Mouse (Mus musculus) gastrocnemius, postnatal 4 days (tissue): Measurements from ENCODE around the gene Vps53. TPM values are rescaled to one million over a fixed set of nuclear protein-coding genes. Genes with fewer than 3 reads are reported as not detected.
A peak's percentile ranks its signal among the peaks of the same experiment; 100 is the strongest.
"Not testable (repeated sequence)": the region's sequence is repeated elsewhere in the genome, so short reads cannot be mapped to it uniquely, and the experiment has no call there.

ENCODE experiments used
- DNase-seq, 2 experiments: peaks; one replicate each; pipeline ENCODE4 v3.0.0; 2021 to 2022; ENCODE audit warnings: low spot score in 2 of 2, mixed read lengths in 2 of 2
- long read RNA-seq, 2 experiments: library from polyadenylated mRNA; stranded (forward); transcript quantifications; one replicate each; pipeline ENCODE4 v2.0.0; 2021
- total RNA-seq, 2 experiments: library from RNA; stranded (reverse); gene quantifications; 2 replicates each; pipeline ENCODE4 v1.2.3; 2021

Gene Vps53
- 10 to 100 TPM; 30.2 to 33.7 TPM for total RNA-seq
- long read RNA-seq, experiment 1, transcript Vps53-201 (22 exons, 2,833 nt), result major isoform, 23 of 29 reads
- long read RNA-seq, experiment 1, partial matches to known transcripts, result 3 of 29 reads
- long read RNA-seq, experiment 1, other reads (novel, unspliced or antisense), result 1 of 29 reads
- long read RNA-seq, experiment 2, transcript Vps53-201 (22 exons, 2,833 nt), result major isoform, 38 of 40 reads
- long read RNA-seq, experiment 2, partial matches to known transcripts, result 0 of 40 reads
- long read RNA-seq, experiment 2, other reads (novel, unspliced or antisense), result 1 of 40 reads

- peak; percentile 58 to 89 for DNase-seq
Observed at GRCm38 (mm10) chr11:76179495-76180145, at the start of gene Vps53, which contains the start of gene Fam57a. Vps53 (minus strand) TSS chr11:76179647. Fam57a (plus strand) TSS chr11:76179671.

GRCm38 (mm10) chr11:76225051-76225450 is 45.6 kb upstream of the Vps53 start:
- DNase-seq, result no peak

GRCm38 (mm10) chr11:76224631-76225030 is 45.2 kb upstream of the Vps53 start:
- no peak for DNase-seq

- peak; percentile 92 to 96 for DNase-seq
Observed at GRCm38 (mm10) chr11:76217390-76217800, 37.9 kb upstream of the Vps53 start, which contains the start of the genes Dbil5 and Gemin4. Dbil5 (plus strand) TSS chr11:76217608. Gemin4 (minus strand) TSS chr11:76217664.

DNA sequence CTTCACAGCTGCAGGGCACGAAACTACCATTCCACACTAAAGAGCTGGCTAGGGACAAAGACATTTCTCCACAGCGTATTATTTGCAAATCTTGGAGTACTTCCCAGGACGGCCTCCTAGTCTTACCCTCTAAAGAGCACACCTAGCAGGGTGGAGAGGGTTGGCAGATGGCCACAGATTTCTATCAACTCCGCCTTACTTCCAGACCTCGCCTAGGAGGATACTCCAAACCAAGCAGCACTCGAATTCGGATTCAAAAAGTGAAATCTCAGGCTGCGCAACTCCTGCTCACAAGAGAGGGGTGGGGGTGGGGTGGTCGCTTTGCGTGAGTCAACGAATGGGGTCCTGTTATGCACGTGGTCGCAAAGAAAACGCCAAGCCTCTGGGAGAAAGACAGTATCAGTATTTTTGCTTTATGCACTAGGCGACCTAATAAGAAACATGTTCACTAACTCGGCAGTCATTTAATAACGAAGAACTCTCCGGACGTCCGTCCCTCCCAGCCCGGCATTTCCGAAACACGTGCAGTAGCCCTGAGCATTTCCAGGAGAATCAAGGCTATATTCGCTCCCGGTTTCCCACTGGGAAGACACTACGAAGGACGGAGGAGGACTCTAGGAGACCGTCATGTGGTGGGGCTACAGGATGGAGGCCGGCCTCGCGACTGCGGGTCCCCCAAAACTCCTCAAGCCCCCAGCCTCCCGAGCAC is 37.4 kb upstream of the Vps53 start:
- DNase-seq, result peak in 1 of 2 experiments; percentile 13

- no peak for DNase-seq
Observed at GRCm38 (mm10) chr11:76216049-76216540, 36.6 kb upstream of the Vps53 start.

- no peak for DNase-seq
Observed at GRCm38 (mm10) chr11:76215011-76215410, 35.6 kb upstream of the Vps53 start.

- DNase-seq, result no peak
Observed at GRCm38 (mm10) chr11:76213841-76214240, 34.4 kb upstream of the Vps53 start.

DNA sequence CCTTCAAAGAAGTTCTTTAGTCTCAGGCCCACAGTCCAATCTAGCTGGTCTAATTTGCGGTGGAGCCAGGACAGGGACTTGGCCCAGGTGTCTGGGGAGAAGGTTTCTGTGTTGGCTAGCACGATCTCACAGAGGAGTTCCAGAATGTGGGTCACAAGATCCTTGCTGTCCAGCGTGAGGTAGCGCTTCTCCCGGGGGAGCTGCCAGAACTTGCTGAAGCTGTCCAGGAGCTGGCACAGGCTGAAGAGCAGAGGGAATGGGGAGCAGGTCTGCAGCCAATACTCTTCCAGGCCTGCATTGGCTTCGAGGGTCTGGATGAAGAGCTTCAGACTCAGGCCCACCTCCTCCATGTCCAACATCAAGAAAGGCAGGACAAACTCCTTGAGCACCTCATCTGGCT is 32.1 kb upstream of the Vps53 start:
- not testable (repeated sequence) for DNase-seq

GRCm38 (mm10) chr11:76210228-76210985 is 31.0 kb upstream of the Vps53 start:
- no peak for DNase-seq

DNA sequence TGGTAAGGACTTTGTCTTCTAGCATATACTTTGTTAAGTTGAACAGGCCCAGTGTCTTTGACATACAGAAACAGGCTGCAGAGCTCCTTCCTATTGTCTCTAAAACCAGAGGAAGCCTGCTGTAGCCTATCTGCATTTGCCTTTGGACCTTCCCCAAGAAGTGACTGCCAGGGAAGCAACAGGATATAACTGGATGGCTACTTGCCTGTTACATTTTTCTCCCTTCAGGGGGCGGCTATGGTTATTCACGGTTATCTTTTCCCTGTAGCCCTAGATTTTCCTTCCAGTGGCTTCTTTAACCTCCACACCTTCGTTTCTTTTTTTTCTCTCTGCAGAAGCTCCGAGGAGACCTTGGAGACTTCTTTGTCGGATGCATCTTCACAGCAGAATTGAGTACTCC is 27.3 kb upstream of the Vps53 start:
- DNase-seq, result no peak

DNA sequence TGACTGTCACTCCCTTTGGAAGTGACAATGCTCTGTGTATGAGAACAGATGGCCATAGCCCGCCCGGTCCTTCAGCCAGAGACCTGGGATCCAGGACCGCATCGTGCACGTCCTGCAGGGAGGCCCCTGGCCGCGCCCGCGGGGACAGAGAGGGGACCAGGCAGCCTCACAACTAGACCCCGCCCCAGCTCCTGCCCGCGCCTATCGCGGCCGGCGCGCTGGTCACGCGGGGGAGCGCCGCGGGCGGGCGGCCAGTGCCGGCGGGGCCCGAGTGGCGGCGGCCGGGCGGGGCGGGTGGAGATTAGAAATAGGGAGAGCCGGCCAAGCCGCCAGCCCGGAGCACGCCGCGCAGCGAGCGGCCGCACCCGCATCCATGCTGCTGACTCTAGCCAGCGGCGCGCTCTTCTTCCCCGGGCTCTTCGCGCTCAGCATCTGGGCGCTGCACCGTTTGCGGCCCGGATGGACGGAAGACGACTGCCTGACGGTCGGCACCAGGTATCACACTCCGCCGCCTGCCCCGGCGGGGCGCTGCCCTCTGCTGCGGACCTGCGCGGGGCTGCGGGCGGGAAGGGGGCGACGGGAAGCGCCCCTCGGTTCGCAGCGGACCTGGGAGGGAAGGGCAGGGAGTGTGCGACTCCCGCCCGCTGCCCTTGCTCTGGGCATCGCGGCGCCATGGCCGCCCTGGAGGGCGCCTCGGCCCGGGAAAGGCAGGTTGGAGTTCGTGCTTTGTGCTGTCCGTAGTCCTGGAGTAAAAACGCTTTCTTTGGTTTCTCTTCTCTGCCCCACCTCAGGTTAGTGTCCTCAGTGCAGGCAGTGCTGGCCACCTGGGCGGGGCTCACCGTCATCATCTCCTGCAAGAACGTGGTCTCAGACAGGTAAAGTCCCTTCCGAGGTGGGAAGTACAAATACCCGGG is 22.6 kb upstream of the Vps53 start:
- peak; percentile 88 to 89 for DNase-seq

DNA sequence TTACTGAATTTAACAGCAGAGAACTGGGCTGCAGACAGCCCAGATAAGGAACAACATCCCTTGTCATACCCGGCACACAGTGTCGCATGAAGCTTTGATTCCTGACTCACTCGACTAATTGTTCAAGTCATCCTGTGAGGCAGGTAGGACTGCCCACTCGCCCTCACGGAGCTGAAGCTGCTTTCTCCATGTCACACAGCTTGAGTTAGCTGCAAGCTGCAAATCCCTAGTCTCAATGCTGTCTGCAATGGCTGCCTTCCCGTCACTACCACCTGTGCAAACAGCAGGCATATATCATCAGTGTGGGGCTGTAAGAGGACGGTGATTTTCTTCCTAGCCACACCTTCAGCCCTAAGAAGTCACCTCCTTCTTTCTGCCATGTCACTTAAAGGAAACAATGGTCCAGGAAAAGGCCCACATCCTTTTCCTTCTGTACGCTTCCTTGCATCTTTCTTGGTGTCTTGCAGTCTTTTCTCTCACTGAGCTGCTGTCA is 17.6 kb upstream of the Vps53 start:
- DNase-seq, result no peak

DNA sequence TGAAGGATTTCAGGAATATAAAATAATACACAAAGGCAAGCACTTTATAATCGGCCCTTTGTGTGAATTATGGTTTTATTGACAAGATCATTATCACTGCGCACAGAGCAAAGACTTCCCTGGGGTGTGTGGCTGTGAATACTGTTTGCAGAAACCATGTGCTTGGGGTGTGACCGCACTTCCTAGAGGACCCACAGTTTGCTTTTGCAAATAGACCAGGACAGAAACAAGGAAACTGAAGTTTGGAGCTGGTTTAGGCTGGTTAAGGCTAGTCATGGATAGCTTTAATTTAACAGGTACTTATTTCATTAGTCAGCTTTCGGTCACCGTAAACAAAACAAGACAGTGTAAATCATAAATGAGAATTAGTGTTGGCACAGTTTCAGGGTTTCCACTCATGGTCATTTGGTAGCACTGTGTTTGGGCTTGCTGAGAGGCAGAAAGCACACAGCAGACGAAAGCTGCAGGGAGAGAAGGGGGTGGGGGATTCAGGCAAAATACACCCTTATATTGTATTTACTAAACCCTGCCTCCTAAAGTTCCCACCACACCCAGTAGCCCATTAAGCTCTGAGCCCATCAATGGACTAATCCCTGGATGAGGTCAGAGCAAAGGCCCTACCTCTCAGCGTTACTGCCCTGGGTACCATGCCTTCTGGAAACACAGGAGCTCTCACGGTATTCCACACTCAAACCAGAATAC is 17.0 kb upstream of the Vps53 start:
- no peak for DNase-seq

DNA sequence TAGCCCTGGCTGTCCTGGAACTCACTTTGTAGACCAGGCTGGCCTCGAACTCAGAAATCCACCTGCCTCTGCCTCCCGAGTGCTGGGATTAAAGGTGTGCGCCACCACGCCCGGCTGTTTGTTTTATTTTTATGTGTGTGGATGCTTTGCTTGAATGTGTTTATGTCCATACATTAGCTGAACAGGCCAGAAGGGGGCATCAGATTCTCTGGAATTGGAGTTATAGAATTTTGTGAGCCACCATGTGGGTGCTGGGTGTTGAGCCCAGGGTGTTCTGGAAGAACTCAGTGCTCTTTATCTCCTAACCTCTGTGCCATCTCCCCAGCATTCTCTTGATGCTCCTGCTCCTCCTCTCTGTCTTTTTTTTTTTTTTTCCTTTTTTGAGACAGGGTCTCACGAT is 7.5 kb upstream of the Vps53 start:
- DNase-seq, result no peak

DNA sequence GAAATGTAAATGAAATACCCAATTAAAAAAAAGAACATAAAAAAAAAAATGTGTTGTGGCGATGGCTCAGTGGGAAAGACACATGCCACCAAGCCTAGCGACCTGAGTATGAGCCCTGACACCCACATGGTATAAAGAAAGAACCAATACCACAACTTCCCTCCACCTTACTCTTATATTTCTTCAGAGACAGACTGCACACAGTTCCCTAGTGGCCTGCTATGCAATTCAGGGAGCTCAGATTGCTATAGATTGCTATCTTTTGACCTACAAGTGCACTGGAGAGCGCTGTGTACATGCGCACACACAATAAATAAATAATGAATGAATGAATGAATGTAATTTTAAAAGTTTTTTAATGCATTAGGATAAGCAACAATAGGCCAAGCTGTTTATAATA is 4.3 kb upstream of the Vps53 start:
- DNase-seq, result no peak

DNA sequence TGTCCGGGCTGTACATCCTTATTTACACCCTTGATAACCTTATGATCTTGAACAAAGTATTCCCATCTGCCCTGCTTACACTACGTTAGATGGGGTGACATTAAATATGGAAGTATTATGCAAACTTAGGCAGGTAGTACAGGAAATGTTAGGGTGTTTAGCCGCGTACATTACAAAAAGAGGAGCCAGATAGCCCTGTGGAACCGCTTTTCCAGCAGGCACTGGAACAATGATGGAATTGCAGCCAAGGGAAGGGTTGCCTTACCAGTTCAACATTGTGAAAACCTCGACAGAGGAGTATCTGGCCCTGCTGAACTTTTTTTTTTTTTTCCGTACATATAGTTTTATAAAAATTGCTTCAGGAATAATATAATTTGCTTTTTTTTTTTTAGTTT is 696 bp upstream of the Vps53 start:
- no peak for DNase-seq

DNA sequence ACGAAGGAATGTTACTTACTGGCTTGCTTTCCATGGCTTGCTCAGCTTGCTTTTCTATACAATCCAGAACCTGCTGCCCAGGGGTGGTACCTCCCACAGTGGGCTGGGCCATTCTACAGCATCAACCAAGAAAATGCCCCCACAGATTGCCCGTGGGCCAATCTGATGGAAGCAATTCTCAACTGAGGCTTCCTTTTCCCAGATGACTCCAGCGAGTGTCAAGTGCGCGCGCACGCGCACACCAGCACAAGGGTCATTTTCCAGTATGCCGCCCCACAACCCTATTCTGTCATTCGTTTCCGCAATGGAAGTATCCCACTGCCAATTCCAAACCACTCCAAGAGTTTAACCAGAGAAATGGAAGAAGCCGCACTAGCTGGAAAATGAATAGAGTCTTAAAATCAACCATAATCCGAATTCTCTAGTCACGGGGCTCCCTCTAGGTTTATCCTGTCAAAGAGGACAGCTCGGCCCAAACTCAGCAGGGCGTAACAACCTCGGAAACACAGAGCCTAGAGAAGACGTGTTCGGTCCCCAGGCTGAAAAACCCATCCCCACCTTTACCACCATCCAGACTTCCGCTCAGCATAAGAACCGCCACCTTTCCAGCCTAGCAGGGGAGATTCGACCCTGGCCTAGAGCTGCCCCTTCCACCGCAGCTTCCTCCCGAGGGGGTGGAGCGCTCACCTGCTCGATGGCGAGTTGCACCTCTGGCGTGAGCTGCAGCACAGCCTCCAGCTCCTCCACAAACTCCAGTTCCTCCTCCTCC is 537 bp downstream of the Vps53 start:
- DNase-seq, result no peak
